Mouse (Mus musculus): ENCODE data around the gene Mapkapk3. TPM values are rescaled to one million over a fixed set of nuclear protein-coding genes. Genes with fewer than 3 reads are reported as not detected.

Gene Mapkapk3
- polyA plus RNA-seq, 1 experiment from 2014 or later: 17.1 TPM

GRCm38 (mm10) chr9:107278527-107279377 is 10.9 kb downstream of the Mapkapk3 start:
- no peak overlapping the region for H3K27ac ChIP-seq (ENCODE audit: low read depth, low read length)
- no peak overlapping the region for H3K4me3 ChIP-seq (ENCODE audit: low read depth, low read length)
- peaks cover 19% of the 10 kb centered on the region for H3K4me1 ChIP-seq (replicated peaks; ENCODE audit: control insufficient read depth, insufficient read depth, low read length)
- no peak overlapping the region for H3K4me2 ChIP-seq
- no peak overlapping the region for H3K9ac ChIP-seq (ENCODE audit: low read depth, low read length)
- no peaks in the 10 kb centered on the region for H3K36me3 ChIP-seq (ENCODE audit: control insufficient read depth, insufficient read depth, low read length)
- DNase-seq (ENCODE audit: low spot score) (no peak), ATAC-seq (replicated peaks; ENCODE audit: low FRiP score) (no peak)
- no peaks in the 10 kb centered on the region for H3K9me3 ChIP-seq (ENCODE audit: control insufficient read depth, low read length)
- no peaks in the 10 kb centered on the region for H3K27me3 ChIP-seq (replicated peaks; ENCODE audit: control insufficient read depth, insufficient read depth, low read length)
- WGBS: 59% methylated on average over 8 of the region's 8 CpGs

GRCm38 (mm10) chr9:107278126-107278525 is 11.6 kb downstream of the Mapkapk3 start:
- Histone ChIP-seq H3K4me1 (replicated peaks; ENCODE audit: control insufficient read depth, insufficient read depth, low read length) (peaks cover 23% of the 10 kb centered on the region), H3K9me3 (ENCODE audit: control insufficient read depth, low read length) (no peaks in the 10 kb centered on the region), H3K27me3 (replicated peaks; ENCODE audit: control insufficient read depth, insufficient read depth, low read length) (no peaks in the 10 kb centered on the region), H3K4me3 (ENCODE audit: low read depth, low read length) (no peak overlapping the region), H3K9ac (ENCODE audit: low read depth, low read length) (no peak overlapping the region), H3K36me3 (ENCODE audit: control insufficient read depth, insufficient read depth, low read length) (no peaks in the 10 kb centered on the region), H3K27ac (ENCODE audit: low read depth, low read length) (no peak overlapping the region), H3K4me2 (no peak overlapping the region)
- ATAC-seq (replicated peaks; ENCODE audit: low FRiP score) (no peak), DNase-seq (ENCODE audit: low spot score) (no peak)
- WGBS: 47% methylated on average over 4 of the region's 4 CpGs

- no peak for DNase-seq (ENCODE audit: low spot score)
- no peaks in the 10 kb centered on the region for H3K9me3 ChIP-seq (ENCODE audit: control insufficient read depth, low read length)
- no peaks in the 10 kb centered on the region for H3K36me3 ChIP-seq (ENCODE audit: control insufficient read depth, insufficient read depth, low read length)
- peaks cover 26% of the 10 kb centered on the region for H3K4me1 ChIP-seq (replicated peaks; ENCODE audit: control insufficient read depth, insufficient read depth, low read length)
- H3K9ac ChIP-seq (ENCODE audit: low read depth, low read length): no peak overlapping the region
- no peak overlapping the region for H3K4me2 ChIP-seq
- H3K27me3 ChIP-seq (replicated peaks; ENCODE audit: control insufficient read depth, insufficient read depth, low read length): no peaks in the 10 kb centered on the region
- no peak for ATAC-seq (replicated peaks; ENCODE audit: low FRiP score)
- H3K27ac ChIP-seq (ENCODE audit: low read depth, low read length): no peak overlapping the region
- 83% methylated on average over 7 of the region's 7 CpGs for WGBS
- no peak overlapping the region for H3K4me3 ChIP-seq (ENCODE audit: low read depth, low read length)
These were observed 12.1 kb downstream of the Mapkapk3 start for GRCm38 (mm10) chr9:107277603-107278002.

GRCm38 (mm10) chr9:107275710-107276109 is 14.0 kb downstream of the Mapkapk3 start:
- Histone ChIP-seq H3K27ac (ENCODE audit: low read depth, low read length) (no peak overlapping the region), H3K27me3 (replicated peaks; ENCODE audit: control insufficient read depth, insufficient read depth, low read length) (no peaks in the 10 kb centered on the region)

GRCm38 (mm10) chr9:107274751-107275150 is 14.9 kb downstream of the Mapkapk3 start:
- H3K4me3 ChIP-seq (ENCODE audit: low read depth, low read length): no peak overlapping the region
- no peak overlapping the region for H3K27ac ChIP-seq (ENCODE audit: low read depth, low read length)
- no peak overlapping the region for H3K4me2 ChIP-seq
- no peaks in the 10 kb centered on the region for H3K27me3 ChIP-seq (replicated peaks; ENCODE audit: control insufficient read depth, insufficient read depth, low read length)
- H3K36me3 ChIP-seq (ENCODE audit: control insufficient read depth, insufficient read depth, low read length): no peaks in the 10 kb centered on the region
- H3K9ac ChIP-seq (ENCODE audit: low read depth, low read length): no peak overlapping the region
- WGBS: 87% methylated on average over 6 of the region's 6 CpGs
- no peak for DNase-seq (ENCODE audit: low spot score)
- no peaks in the 10 kb centered on the region for H3K9me3 ChIP-seq (ENCODE audit: control insufficient read depth, low read length)
- ATAC-seq (replicated peaks; ENCODE audit: low FRiP score): no peak
- peaks cover 34% of the 10 kb centered on the region for H3K4me1 ChIP-seq (replicated peaks; ENCODE audit: control insufficient read depth, insufficient read depth, low read length)

More at GRCm38 (mm10) chr9:107275710-107276109, 14.0 kb downstream of the Mapkapk3 start:
- no peaks in the 10 kb centered on the region for H3K36me3 ChIP-seq (ENCODE audit: control insufficient read depth, insufficient read depth, low read length)
- H3K9ac ChIP-seq (ENCODE audit: low read depth, low read length): no peak overlapping the region
- WGBS: 82% methylated on average over 5 of the region's 5 CpGs
- no peak for DNase-seq (ENCODE audit: low spot score)
- no peaks in the 10 kb centered on the region for H3K9me3 ChIP-seq (ENCODE audit: control insufficient read depth, low read length)
- no peak overlapping the region for H3K4me3 ChIP-seq (ENCODE audit: low read depth, low read length)
- ATAC-seq (replicated peaks; ENCODE audit: low FRiP score): no peak
- no peak overlapping the region for H3K4me2 ChIP-seq
- peaks cover 40% of the 10 kb centered on the region for H3K4me1 ChIP-seq (replicated peaks; ENCODE audit: control insufficient read depth, insufficient read depth, low read length)

- Histone ChIP-seq H3K4me3 (ENCODE audit: low read depth, low read length) (no peak overlapping the region), H3K4me1 (replicated peaks; ENCODE audit: control insufficient read depth, insufficient read depth, low read length) (peaks cover 27% of the 10 kb centered on the region), H3K36me3 (ENCODE audit: control insufficient read depth, insufficient read depth, low read length) (no peaks in the 10 kb centered on the region), H3K27ac (ENCODE audit: low read depth, low read length) (no peak overlapping the region), H3K9me3 (ENCODE audit: control insufficient read depth, low read length) (no peaks in the 10 kb centered on the region), H3K9ac (ENCODE audit: low read depth, low read length) (no peak overlapping the region), H3K4me2 (no peak overlapping the region), H3K27me3 (replicated peaks; ENCODE audit: control insufficient read depth, insufficient read depth, low read length) (no peaks in the 10 kb centered on the region)
- ATAC-seq (replicated peaks; ENCODE audit: low FRiP score) (no peak), DNase-seq (ENCODE audit: low spot score) (no peak)
- WGBS: 54% methylated on average over 10 of the region's 10 CpGs
These were observed 16.5 kb downstream of the Mapkapk3 start for GRCm38 (mm10) chr9:107273184-107273583.

GRCm38 (mm10) chr9:107272284-107272683 is 17.4 kb downstream of the Mapkapk3 start:
- no peak overlapping the region for H3K27ac ChIP-seq (ENCODE audit: low read depth, low read length)
- peak overlapping the region; percentile 30; the same call in 1 of the 2 replicates for H3K4me2 ChIP-seq
- 26% methylated on average over 4 of the region's 4 CpGs for WGBS
- no peaks in the 10 kb centered on the region for H3K27me3 ChIP-seq (replicated peaks; ENCODE audit: control insufficient read depth, insufficient read depth, low read length)
- no peaks in the 10 kb centered on the region for H3K9me3 ChIP-seq (ENCODE audit: control insufficient read depth, low read length)
- ATAC-seq (replicated peaks; ENCODE audit: low FRiP score): peak; percentile 78
- H3K4me3 ChIP-seq (ENCODE audit: low read depth, low read length): no peak overlapping the region
- no peaks in the 10 kb centered on the region for H3K36me3 ChIP-seq (ENCODE audit: control insufficient read depth, insufficient read depth, low read length)
- H3K4me1 ChIP-seq (replicated peaks; ENCODE audit: control insufficient read depth, insufficient read depth, low read length): peaks cover 32% of the 10 kb centered on the region
- no peak overlapping the region for H3K9ac ChIP-seq (ENCODE audit: low read depth, low read length)
- DNase-seq (ENCODE audit: low spot score): no peak

- 63% methylated on average over 7 of the region's 7 CpGs for WGBS
- no peak for ATAC-seq (replicated peaks; ENCODE audit: low FRiP score)
- no peaks in the 10 kb centered on the region for H3K9me3 ChIP-seq (ENCODE audit: control insufficient read depth, low read length)
These were observed 18.3 kb downstream of the Mapkapk3 start for GRCm38 (mm10) chr9:107271177-107271938.

More at GRCm38 (mm10) chr9:107271177-107271938, 18.3 kb downstream of the Mapkapk3 start:
- peaks cover 32% of the 10 kb centered on the region for H3K4me1 ChIP-seq (replicated peaks; ENCODE audit: control insufficient read depth, insufficient read depth, low read length)
- H3K9ac ChIP-seq (ENCODE audit: low read depth, low read length): no peak overlapping the region
- no peak overlapping the region for H3K27ac ChIP-seq (ENCODE audit: low read depth, low read length)
- no peak overlapping the region for H3K4me3 ChIP-seq (ENCODE audit: low read depth, low read length)
- H3K4me2 ChIP-seq: no peak overlapping the region
- H3K27me3 ChIP-seq (replicated peaks; ENCODE audit: control insufficient read depth, insufficient read depth, low read length): no peaks in the 10 kb centered on the region
- H3K36me3 ChIP-seq (ENCODE audit: control insufficient read depth, insufficient read depth, low read length): no peaks in the 10 kb centered on the region
- no peak for DNase-seq (ENCODE audit: low spot score)

Data from liver, embryonic 11.5 days (tissue).